Mouse (Mus musculus): ENCODE results near the gene Pitpnc1. TPM values are rescaled to one million over a fixed set of nuclear protein-coding genes. Genes with fewer than 3 reads are reported as not detected.

Pitpnc1 gene
- polyA plus RNA-seq, 1 experiment from 2014 or later: 26.8 TPM

DNA sequence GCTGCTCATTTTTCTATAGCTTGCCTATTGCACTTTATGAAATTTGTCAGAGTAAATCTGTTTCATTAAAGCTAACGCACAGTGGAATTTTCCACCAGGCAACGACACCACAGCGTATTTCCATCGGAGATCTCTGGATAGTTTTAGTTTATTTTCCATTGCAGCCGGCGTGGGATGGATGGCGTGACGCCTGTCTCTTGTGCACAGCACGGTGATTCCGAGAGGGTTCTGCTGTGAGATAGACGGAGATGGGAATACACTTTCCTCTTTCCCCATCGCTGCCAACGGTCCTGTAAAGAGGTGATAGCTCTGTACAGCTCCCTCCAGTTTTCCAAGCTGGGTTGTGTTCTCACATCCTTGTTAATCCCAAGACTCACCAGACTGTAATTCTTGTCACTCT is 138.2 kb downstream of the Pitpnc1 start:
- Histone ChIP-seq H3K9me3 (ENCODE audit: control insufficient read depth, low read length) (no peaks in the 10 kb centered on the region), H3K4me3 (ENCODE audit: low read depth, low read length) (no peak overlapping the region), H3K4me1 (replicated peaks; ENCODE audit: control insufficient read depth, insufficient read depth, low read length) (no peaks in the 10 kb centered on the region), H3K36me3 (ENCODE audit: control insufficient read depth, insufficient read depth, low read length) (no peaks in the 10 kb centered on the region), H3K27ac (ENCODE audit: low read depth, low read length) (no peak overlapping the region), H3K27me3 (ENCODE audit: control insufficient read depth, insufficient read depth, low read length) (no peaks in the 10 kb centered on the region), H3K4me2 (replicated peaks; ENCODE audit: low read depth, low read length) (no peak overlapping the region), H3K9ac (ENCODE audit: low read depth, low read length) (no peak overlapping the region)
- ATAC-seq (ENCODE audit: low FRiP score) (no peak), DNase-seq (ENCODE audit: low spot score) (no peak)
- WGBS: 98% methylated on average over 13 of the region's 13 CpGs

DNA sequence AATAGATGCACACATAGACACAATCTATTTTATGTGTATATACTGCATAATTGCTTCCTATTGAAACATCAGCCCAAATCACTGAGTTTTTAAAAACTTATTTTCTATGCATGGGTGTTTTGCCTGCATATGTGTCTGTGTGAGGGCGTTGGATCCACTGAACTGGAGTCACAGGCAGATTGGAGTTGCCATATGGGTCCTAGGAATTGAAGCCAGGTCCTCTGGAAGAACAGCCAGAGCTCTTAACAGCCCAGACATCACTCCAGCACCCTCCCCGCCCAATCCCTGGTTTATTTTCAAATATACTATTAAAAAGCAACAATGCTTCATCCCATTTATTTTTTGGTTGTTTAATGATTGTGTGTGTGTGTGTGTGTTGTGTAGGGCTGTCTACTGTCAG is 139.1 kb downstream of the Pitpnc1 start:
- no peak overlapping the region for H3K9ac ChIP-seq (ENCODE audit: low read depth, low read length)
- H3K27ac ChIP-seq (ENCODE audit: low read depth, low read length): no peak overlapping the region
- H3K4me1 ChIP-seq (replicated peaks; ENCODE audit: control insufficient read depth, insufficient read depth, low read length): no peaks in the 10 kb centered on the region
- no peaks in the 10 kb centered on the region for H3K9me3 ChIP-seq (ENCODE audit: control insufficient read depth, low read length)
- H3K27me3 ChIP-seq (ENCODE audit: control insufficient read depth, insufficient read depth, low read length): no peaks in the 10 kb centered on the region
- ATAC-seq (ENCODE audit: low FRiP score): no peak
- WGBS: 91% methylated on average over 2 of the region's 2 CpGs
- DNase-seq (ENCODE audit: low spot score): no peak
- no peak overlapping the region for H3K4me3 ChIP-seq (ENCODE audit: low read depth, low read length)
- no peaks in the 10 kb centered on the region for H3K36me3 ChIP-seq (ENCODE audit: control insufficient read depth, insufficient read depth, low read length)
- no peak overlapping the region for H3K4me2 ChIP-seq (replicated peaks; ENCODE audit: low read depth, low read length)

DNA sequence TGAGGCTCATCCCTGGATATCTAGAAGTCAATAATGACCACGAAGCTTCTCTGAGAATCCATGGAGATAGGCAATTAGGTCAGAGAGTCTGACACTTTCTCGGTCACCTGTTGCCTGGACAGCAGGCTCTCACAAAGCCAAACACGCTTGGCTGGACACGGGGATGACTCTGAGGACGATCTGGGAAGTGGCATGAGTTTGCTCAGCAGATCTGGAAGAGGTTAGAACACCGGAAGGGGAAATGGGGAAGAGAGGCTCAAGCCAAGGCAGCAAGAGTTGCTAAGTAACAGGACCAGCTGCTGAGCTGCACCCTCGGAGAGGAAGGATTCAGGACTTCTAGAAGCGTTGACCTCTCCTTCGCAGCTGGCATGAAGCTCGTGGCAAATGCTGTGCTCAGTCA is 143.2 kb downstream of the Pitpnc1 start:
- ATAC-seq (ENCODE audit: low FRiP score): no peak
- Histone ChIP-seq H3K36me3 (ENCODE audit: control insufficient read depth, insufficient read depth, low read length) (no peaks in the 10 kb centered on the region), H3K27me3 (ENCODE audit: control insufficient read depth, insufficient read depth, low read length) (no peaks in the 10 kb centered on the region), H3K4me2 (replicated peaks; ENCODE audit: low read depth, low read length) (no peak overlapping the region), H3K27ac (ENCODE audit: low read depth, low read length) (no peak overlapping the region), H3K9ac (ENCODE audit: low read depth, low read length) (no peak overlapping the region), H3K4me1 (replicated peaks; ENCODE audit: control insufficient read depth, insufficient read depth, low read length) (no peaks in the 10 kb centered on the region), H3K4me3 (ENCODE audit: low read depth, low read length) (no peak overlapping the region), H3K9me3 (ENCODE audit: control insufficient read depth, low read length) (no peaks in the 10 kb centered on the region)
- DNase-seq (ENCODE audit: low spot score): no peak
- 79% methylated on average over 10 of the region's 10 CpGs for WGBS

DNA sequence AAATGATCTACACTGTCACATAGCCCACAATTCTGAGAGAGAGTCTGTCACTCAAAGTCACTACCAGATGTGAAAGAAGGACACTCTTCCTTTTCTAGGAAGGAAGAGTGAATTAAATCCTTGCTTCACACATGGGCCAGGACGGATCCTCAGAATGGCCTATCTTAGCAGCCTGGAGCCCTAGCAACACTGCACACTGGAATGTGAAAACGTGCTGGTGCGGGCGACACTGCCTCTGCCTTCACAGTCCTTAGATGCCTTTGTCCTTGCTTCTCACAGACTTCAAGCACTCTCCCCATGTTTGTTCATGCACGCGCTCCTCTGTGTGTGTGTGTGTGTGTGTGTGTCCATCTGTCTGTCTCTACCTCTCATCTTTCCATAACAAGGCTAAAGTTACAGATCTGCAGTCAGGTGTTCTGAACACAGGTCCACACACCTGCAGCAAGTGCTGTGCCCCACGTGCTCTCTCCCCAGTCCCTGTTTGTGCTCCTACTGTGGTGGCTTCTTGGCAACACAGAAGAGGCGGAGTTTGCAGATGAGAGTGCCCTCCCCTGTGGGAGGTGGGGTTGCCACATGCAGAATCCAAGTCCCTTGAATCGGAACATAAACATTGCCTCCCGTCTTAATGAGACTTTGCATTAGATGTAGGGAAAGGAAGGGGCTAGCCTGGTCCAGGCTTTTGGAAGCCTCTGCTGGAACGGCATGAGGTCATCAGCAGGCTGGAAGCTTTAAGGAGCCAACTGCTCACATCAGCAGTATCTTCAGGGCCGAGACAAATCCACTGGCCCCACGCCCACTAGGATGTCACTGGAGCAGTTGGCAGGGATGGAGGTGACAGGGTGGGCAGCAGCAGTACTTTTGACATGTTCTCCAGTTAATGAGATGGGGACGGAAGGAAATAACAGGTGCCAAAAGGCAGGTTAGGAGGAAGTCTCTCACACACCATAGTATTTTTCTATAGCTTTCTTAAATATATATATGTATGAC is 144.5 kb downstream of the Pitpnc1 start:
- Histone ChIP-seq H3K9ac (ENCODE audit: low read depth, low read length) (peak overlapping the region; percentile 15; the same call in 1 of the 2 replicates), H3K4me3 (ENCODE audit: low read depth, low read length) (no peak overlapping the region), H3K27ac (ENCODE audit: low read depth, low read length) (no peak overlapping the region), H3K9me3 (ENCODE audit: control insufficient read depth, low read length) (no peaks in the 10 kb centered on the region), H3K4me1 (replicated peaks; ENCODE audit: control insufficient read depth, insufficient read depth, low read length) (no peaks in the 10 kb centered on the region), H3K36me3 (ENCODE audit: control insufficient read depth, insufficient read depth, low read length) (no peaks in the 10 kb centered on the region), H3K27me3 (ENCODE audit: control insufficient read depth, insufficient read depth, low read length) (no peaks in the 10 kb centered on the region), H3K4me2 (replicated peaks; ENCODE audit: low read depth, low read length) (no peak overlapping the region)
- ATAC-seq (ENCODE audit: low FRiP score) (peak; percentile 51; the same call in 1 of the 2 replicates), DNase-seq (ENCODE audit: low spot score) (peak; percentile 54)
- 40% methylated on average over 14 of the region's 14 CpGs for WGBS

DNA sequence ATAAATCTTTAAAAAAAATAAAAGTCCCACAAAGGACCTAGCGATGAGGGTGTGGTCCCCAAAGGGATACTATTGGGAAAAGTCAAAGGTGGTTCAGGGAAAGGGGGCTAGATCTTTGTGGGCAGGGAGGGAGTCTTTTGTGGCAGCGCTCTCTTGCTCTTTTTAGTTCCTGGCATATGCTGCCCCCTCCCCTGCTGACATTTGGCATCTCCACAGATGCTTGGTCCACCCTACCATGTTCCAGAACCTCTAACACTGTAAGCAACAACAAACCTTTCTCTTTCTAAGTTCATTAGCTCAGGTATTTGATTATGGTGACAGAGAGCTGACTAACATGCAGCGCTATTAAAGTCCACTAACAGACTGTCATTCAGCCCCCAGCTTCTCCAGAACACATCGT is 145.3 kb downstream of the Pitpnc1 start:
- H3K27ac ChIP-seq (ENCODE audit: low read depth, low read length): no peak overlapping the region
- no peaks in the 10 kb centered on the region for H3K36me3 ChIP-seq (ENCODE audit: control insufficient read depth, insufficient read depth, low read length)
- no peak overlapping the region for H3K4me3 ChIP-seq (ENCODE audit: low read depth, low read length)
- H3K27me3 ChIP-seq (ENCODE audit: control insufficient read depth, insufficient read depth, low read length): no peaks in the 10 kb centered on the region
- no peak for DNase-seq (ENCODE audit: low spot score)
- H3K4me1 ChIP-seq (replicated peaks; ENCODE audit: control insufficient read depth, insufficient read depth, low read length): no peaks in the 10 kb centered on the region
- H3K9me3 ChIP-seq (ENCODE audit: control insufficient read depth, low read length): no peaks in the 10 kb centered on the region
- WGBS: 89% methylated on average over 4 of the region's 4 CpGs
- no peak overlapping the region for H3K9ac ChIP-seq (ENCODE audit: low read depth, low read length)
- no peak for ATAC-seq (ENCODE audit: low FRiP score)
- no peak overlapping the region for H3K4me2 ChIP-seq (replicated peaks; ENCODE audit: low read depth, low read length)

DNA sequence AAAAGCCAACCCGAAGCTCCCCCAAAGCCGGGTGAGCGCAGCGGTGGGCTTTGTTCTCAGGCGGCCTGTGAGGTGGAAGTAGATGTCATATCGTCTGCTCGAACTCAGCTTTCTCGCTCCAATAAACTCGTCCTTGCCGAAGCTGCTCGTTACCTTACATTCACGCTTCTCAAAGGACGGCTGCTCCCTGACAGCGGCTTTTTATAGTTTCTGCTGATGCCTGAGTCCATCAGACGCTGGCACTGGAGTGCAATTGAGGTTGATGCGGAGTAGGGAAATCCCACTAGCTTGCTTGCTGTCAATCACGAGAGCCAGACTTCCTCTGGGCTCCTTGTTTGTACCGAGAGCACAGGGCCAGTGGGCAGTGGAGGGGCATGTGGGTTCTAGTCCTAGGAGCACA is 147.3 kb downstream of the Pitpnc1 start:
- Histone ChIP-seq H3K27ac (ENCODE audit: low read depth, low read length) (no peak overlapping the region), H3K4me1 (replicated peaks; ENCODE audit: control insufficient read depth, insufficient read depth, low read length) (no peaks in the 10 kb centered on the region), H3K9ac (ENCODE audit: low read depth, low read length) (no peak overlapping the region), H3K27me3 (ENCODE audit: control insufficient read depth, insufficient read depth, low read length) (no peaks in the 10 kb centered on the region), H3K9me3 (ENCODE audit: control insufficient read depth, low read length) (no peaks in the 10 kb centered on the region), H3K4me2 (replicated peaks; ENCODE audit: low read depth, low read length) (no peak overlapping the region), H3K36me3 (ENCODE audit: control insufficient read depth, insufficient read depth, low read length) (no peaks in the 10 kb centered on the region), H3K4me3 (ENCODE audit: low read depth, low read length) (no peak overlapping the region)
- 83% methylated on average over 18 of the region's 18 CpGs for WGBS
- DNase-seq (ENCODE audit: low spot score): no peak
- ATAC-seq (ENCODE audit: low FRiP score): no peak

DNA sequence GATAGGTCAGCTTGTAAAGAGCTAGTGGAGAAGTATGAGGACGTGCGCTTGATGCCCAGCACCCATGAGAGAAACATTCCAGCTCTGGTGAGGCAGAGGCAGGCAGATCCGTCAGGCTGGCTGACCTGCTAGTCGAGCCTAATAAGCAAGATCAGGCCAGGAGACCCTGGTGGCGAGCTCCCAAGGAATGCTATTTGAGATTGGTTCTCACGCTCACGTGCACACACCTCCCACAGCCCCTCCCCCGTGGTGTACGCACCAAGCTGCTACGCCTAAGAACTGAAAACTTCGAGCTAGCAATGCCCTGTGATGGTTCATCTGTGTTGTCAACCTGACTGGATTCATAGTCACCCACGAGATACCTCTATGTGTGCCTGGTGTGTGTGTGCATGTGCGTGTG is 148.3 kb downstream of the Pitpnc1 start:
- 93% methylated on average over 13 of the region's 13 CpGs for WGBS
- Histone ChIP-seq H3K27me3 (ENCODE audit: control insufficient read depth, insufficient read depth, low read length) (no peaks in the 10 kb centered on the region), H3K9me3 (ENCODE audit: control insufficient read depth, low read length) (no peaks in the 10 kb centered on the region), H3K27ac (ENCODE audit: low read depth, low read length) (no peak overlapping the region), H3K36me3 (ENCODE audit: control insufficient read depth, insufficient read depth, low read length) (no peaks in the 10 kb centered on the region), H3K4me2 (replicated peaks; ENCODE audit: low read depth, low read length) (no peak overlapping the region), H3K4me3 (ENCODE audit: low read depth, low read length) (no peak overlapping the region), H3K9ac (ENCODE audit: low read depth, low read length) (no peak overlapping the region), H3K4me1 (replicated peaks; ENCODE audit: control insufficient read depth, insufficient read depth, low read length) (no peaks in the 10 kb centered on the region)
- no peak for ATAC-seq (ENCODE audit: low FRiP score)
- no peak for DNase-seq (ENCODE audit: low spot score)

DNA sequence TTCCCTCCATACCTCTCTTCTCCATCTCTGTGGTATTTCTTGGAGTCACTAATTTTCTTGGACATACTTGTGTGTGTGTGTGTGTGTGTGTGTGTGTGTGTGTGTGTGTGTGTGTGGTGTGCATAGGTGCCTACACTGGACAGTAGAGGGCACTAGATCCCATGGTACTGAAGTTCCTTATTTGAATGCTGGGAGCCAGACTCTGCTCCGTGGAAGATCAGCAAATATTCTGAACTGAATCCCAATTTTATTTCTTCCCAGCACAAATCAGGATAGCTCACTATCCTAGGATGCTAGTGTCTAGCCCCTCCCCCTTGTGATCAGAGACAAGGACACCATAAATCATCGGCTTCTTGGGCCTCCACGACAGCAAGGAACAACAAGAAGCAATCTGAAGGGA is 148.7 kb downstream of the Pitpnc1 start:
- Histone ChIP-seq H3K4me3 (ENCODE audit: low read depth, low read length) (no peak overlapping the region), H3K27me3 (ENCODE audit: control insufficient read depth, insufficient read depth, low read length) (no peaks in the 10 kb centered on the region), H3K27ac (ENCODE audit: low read depth, low read length) (no peak overlapping the region), H3K9me3 (ENCODE audit: control insufficient read depth, low read length) (no peaks in the 10 kb centered on the region), H3K4me2 (replicated peaks; ENCODE audit: low read depth, low read length) (no peak overlapping the region), H3K9ac (ENCODE audit: low read depth, low read length) (no peak overlapping the region), H3K4me1 (replicated peaks; ENCODE audit: control insufficient read depth, insufficient read depth, low read length) (no peaks in the 10 kb centered on the region), H3K36me3 (ENCODE audit: control insufficient read depth, insufficient read depth, low read length) (no peaks in the 10 kb centered on the region)
- 92% methylated on average over 3 of the region's 3 CpGs for WGBS
- DNase-seq (ENCODE audit: low spot score) (no peak), ATAC-seq (ENCODE audit: low FRiP score) (no peak)

DNA sequence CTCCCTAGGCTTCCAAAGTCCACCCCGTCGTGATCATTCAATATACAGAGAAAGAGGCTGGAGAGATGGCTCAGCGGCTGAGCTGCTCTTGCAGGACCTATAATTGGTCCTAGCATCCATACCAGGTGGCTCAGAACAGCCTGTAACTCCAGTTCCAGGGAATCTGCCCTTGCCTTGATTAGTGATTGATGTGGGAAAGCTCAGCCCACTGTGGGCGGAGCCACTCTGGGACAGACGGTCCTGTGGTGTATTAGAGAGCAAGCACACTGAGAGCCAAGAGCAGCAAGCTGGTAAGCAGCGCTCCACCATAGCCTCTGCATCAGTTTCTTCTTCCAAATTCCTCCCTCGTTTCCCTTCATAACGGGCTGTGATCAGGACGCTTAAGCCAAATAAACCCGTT is 150.6 kb downstream of the Pitpnc1 start:
- Histone ChIP-seq H3K9ac (ENCODE audit: low read depth, low read length) (no peak overlapping the region), H3K4me2 (replicated peaks; ENCODE audit: low read depth, low read length) (no peak overlapping the region), H3K27me3 (ENCODE audit: control insufficient read depth, insufficient read depth, low read length) (no peaks in the 10 kb centered on the region), H3K36me3 (ENCODE audit: control insufficient read depth, insufficient read depth, low read length) (no peaks in the 10 kb centered on the region), H3K27ac (ENCODE audit: low read depth, low read length) (no peak overlapping the region), H3K4me1 (replicated peaks; ENCODE audit: control insufficient read depth, insufficient read depth, low read length) (no peaks in the 10 kb centered on the region), H3K4me3 (ENCODE audit: low read depth, low read length) (no peak overlapping the region), H3K9me3 (ENCODE audit: control insufficient read depth, low read length) (no peaks in the 10 kb centered on the region)
- 49% methylated on average over 10 of the region's 10 CpGs for WGBS
- DNase-seq (ENCODE audit: low spot score) (no peak), ATAC-seq (ENCODE audit: low FRiP score) (no peak)

Measured in hindbrain, embryonic 11.5 days (tissue).